Mouse (Mus musculus): Measurements from ENCODE around the gene Efs. TPM values are rescaled to one million over a fixed set of nuclear protein-coding genes. Genes with fewer than 3 reads are reported as not detected.

The Efs gene
- polyA plus RNA-seq, 1 experiment = 0.04 TPM

DNA sequence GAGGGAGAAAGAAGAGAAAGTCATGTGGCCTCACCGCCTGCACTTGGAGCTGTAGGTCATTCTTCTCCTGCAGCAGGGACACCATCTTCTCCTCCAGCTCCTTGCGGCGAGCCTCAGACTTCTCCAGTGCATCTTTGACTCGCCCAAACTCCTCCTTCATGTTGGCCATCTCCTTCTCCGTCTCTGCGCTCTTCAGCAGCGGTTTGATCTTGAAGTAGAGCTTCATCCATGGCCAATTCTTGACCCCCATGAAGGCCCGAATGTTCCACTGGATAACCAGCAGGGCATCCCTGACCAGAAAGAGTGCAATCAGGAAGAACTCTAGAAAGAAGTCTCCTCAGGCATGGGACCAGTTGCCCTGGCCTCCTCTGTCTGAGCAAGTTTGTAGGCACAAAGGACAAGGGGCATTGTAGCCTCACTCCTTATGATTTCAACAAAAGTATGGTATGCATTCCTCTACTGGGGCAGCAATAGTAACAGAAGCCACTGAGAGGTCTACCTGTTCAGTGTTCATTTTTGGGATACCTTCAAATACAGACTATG, 27.8 kb upstream of the Efs start:
- no peak for TF ChIP-seq GATA1 (IDR thresholded peaks at IDR 0.05; ENCODE audit: low read length)

DNA sequence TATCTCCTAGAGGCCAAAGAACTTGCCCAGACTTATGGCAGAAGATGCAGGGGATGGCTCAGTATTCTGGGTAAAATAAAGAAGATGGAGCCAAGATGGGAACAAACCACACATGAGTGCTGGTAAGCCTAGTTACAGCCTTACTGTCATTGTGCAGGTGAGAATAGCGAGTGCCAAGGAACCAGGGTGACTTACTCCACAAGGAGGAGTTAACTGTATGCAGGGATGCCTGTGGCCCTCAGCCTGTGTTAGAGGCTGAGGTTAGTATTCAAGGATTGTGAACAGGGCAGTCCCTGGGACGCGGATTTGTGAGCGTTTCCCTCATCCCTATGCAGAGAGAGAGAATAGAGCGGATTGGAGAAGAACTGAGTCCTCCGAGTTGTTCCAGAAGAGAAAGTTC, 25.7 kb upstream of the Efs start:
- TF ChIP-seq GATA1 (IDR thresholded peaks at IDR 0.05; ENCODE audit: low read length) = no peak

DNA sequence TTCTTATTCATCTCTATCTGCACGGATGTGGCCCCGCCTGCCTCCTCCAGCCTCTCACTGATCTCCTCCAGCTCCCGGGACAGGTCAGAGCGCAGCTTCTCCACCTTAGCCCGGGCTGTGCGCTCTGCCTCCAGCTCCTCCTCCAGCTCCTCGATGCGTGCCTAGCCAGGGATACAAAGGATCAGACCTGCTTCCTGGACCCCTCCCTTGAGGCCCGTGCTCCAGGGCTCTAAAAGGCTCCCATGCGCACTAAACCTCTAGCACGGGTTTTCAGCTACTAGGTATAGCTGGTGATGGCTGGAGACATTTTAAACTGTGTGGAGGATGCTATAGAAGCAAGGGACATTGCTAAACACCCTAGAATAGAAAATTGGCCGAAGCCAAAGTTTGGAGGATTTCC, 24.6 kb upstream of the Efs start:
- TF ChIP-seq GATA1 (IDR thresholded peaks at IDR 0.05; ENCODE audit: low read length) = no peak

DNA sequence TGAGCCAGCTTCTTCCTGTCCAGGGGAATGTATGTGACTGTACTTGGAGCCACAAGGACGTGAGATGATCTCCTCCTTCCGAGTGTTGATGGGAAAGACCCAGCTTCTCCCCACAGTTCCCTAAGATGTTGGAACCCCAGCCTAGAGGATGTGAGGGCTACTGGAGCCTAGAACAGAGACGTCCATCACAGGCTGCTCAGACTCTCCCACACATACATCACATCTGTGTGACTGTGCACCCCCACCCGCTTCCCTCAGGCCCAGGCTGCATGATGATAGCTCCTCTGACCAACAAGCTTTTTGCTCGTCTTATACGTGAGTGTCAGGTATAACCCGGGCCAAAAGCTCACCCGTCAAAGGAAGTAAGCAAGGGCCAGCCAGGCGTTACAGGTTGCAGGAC, 22.9 kb upstream of the Efs start:
- no peak for TF ChIP-seq GATA1 (IDR thresholded peaks at IDR 0.05; ENCODE audit: low read length)

DNA sequence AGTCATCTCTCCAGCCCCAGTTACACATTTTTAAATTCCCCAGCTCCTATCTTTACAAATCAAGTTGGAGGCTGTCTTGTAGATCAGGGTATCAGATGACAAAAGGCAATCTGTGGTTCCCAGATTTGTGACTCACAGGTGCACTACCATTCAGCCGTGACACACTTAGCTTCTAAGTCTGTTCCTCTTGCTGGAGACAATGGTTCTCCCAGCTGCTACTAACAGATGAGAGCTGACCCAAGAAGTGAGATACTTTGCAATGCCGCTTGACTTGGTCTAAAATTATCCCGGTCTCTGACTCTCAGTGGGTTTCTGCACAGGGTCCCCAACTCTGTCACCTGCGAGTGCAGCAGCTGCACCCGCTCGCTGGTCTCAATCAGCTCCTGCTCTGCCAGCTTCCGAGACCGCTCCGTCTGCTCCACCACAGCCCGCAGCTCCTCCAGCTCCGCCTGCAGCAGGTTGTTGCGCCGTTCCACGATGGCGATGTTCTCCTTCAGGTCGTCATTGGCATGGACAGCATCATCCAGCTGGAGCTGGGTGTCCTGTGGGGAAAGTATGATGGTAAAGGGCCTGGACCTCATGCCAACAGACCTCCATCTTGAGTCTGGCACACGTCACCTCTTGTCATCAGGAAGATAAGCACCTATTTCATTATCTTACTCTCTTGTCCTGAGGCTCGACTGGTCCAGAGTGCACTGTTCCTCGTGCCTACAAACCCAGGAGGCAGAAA, 20.2 kb upstream of the Efs start:
- no peak for TF ChIP-seq GATA1 (IDR thresholded peaks at IDR 0.05; ENCODE audit: low read length)

DNA sequence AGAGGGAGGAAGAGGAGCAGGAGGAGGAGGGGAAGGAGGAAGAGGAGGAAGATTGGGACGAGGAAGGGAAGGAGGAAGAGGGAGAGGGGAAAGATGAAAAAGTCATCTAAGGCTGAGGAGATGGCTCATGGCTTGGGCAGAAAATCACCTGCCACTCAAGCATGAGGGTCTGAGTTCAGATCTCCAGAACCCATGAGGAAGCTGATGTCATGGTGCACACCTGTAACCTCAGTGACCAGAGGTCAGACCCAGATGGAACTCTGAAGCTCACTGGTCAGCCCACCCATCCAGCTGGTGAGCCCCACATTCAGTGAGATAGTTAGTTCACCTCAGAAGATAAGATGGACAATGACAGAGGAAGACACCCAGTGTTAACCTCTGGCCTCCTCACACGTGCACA, 19.0 kb upstream of the Efs start:
- TF ChIP-seq GATA1 (IDR thresholded peaks at IDR 0.05; ENCODE audit: low read length) = no peak

DNA sequence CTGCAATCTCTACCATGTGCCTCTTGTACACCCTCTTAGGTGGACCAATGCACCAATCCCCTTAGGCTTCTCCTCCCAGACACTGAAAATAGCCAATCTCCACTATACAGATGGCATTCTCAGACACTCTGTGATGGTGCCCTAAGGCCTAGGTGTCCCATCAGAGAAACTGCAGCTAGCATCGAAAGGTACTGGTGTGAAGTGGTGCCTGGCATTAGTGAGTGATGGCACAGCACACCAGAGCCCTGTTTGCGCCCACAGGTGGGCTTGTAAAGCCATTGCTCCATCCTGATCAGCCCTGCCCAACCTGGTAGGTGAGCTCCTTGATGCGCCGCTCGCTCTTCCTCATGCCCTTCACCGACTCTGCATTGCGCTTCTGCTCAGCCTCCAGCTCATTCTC, 18.0 kb upstream of the Efs start:
- TF ChIP-seq GATA1 (IDR thresholded peaks at IDR 0.05; ENCODE audit: low read length) = no peak

DNA sequence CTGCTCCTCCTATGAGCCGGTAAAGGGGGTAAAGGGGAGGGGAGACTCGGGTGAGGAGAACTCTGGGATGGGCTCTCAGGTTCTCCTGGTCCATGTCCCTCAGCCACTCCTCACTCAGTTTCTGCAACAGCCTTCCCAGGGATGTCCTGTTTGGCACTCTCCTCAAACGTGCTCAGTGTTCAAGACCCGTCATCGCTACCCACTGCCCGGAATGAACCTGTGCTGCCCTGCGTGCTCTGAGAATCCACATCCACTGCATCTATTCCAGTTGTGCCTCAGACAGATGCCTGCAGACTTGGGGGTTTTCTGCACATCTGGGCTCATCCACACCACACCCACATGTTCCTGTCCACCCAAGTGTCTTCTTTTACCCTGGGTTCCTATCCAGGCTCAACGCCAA, 16.6 kb upstream of the Efs start:
- TF ChIP-seq GATA1 (IDR thresholded peaks at IDR 0.05; ENCODE audit: low read length) = no peak

DNA sequence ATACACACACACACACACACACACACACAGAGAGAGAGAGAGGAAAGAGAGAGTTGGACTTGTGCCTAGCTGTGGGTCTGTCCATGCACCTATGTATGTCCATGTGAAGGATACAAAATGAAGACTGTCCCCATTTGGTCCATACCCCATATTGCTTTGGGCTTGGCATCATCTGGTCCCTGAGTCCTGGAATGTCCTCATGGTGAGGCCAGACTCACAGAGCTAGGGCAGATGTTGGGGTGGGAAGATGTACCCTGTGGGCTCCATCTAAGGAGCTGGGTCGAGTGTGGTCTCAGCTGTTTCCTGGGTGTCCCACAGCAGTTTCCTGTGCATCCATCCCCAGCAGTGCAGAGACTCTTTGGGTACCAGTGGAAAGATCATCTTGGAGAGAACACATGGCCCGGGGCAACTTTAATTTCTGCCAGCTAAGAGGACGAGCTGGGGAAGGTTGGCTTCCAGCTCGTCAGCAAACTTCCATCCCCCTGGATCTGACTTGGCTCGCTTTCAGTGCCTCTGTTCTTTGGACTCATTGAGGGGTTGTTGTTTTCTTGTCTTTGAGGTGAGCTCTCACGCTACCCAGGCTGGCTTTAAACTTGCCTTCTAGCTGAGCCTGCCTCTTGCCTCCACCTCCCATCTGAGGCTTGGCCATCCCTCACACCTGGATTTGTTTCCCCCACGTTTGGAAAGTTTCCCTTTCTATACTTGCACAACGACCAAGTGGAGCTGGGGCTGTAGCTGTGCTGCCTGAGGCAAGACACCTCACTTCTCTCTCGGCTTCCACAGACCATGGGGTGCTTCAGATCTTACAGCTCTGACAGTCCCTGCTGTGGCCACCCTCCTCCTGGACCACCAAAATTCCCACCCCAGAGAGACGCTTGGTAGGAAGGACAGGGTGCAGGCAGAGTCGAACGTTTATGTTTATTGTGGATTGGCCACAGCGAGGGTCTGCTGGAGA, 15.4 kb upstream of the Efs start:
- TF ChIP-seq GATA1 (IDR thresholded peaks at IDR 0.05; ENCODE audit: low read length) = no peak

DNA sequence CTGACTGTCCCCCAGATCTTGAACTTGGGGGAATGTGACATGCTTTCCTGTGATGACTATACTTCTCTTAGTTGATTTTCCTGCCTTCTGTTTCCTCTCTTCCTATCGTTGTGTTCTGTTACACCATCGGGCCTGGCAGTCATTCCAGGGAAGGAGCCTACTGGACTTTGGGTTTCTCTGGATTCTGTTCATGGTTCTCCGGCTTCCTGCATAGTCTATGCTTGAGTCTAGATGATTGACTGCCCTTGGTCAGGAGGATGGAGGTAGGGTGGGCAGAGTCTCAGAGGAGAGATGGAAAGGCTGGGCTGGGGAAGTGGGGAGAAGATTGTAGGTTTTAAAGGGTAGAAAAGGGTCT, 14.2 kb upstream of the Efs start:
- no peak for TF ChIP-seq GATA1 (IDR thresholded peaks at IDR 0.05; ENCODE audit: low read length)

DNA sequence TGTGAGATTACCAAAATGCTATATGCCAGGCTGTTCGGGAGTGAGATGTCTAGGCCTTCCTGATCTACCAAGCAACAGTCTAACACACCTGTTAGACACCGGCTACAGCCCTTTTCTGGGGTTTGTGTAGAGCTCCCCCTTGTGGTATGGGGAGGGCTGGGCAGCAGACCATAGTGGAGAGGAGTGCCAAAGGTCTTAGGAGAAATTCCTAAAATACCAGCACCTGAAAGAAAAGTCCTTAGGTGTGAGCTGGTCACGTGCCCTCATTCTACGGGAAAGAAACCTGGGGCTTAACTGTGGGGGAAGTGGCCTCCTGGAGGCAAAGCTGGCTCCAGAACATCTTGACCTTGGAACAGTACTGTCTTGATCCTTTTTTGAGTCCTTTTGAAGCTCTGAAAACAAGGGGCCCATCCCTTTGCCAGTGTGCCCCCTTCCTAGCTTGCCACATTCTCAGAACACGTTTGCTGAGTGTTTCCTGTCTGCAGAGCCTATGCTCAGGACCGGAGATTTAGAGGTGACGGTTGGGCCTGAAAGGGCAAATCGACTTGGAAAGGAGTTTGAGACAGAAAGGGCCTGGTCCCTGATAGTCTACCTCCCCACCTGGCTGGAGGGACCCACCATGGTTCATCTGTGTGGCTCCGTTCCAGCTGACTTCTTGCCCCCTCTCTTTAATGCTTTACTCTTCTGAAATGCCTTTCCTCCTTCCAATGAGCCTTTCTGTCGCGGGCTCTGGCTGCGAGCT, 13.7 kb upstream of the Efs start:
- no peak for TF ChIP-seq GATA1 (IDR thresholded peaks at IDR 0.05; ENCODE audit: low read length)

DNA sequence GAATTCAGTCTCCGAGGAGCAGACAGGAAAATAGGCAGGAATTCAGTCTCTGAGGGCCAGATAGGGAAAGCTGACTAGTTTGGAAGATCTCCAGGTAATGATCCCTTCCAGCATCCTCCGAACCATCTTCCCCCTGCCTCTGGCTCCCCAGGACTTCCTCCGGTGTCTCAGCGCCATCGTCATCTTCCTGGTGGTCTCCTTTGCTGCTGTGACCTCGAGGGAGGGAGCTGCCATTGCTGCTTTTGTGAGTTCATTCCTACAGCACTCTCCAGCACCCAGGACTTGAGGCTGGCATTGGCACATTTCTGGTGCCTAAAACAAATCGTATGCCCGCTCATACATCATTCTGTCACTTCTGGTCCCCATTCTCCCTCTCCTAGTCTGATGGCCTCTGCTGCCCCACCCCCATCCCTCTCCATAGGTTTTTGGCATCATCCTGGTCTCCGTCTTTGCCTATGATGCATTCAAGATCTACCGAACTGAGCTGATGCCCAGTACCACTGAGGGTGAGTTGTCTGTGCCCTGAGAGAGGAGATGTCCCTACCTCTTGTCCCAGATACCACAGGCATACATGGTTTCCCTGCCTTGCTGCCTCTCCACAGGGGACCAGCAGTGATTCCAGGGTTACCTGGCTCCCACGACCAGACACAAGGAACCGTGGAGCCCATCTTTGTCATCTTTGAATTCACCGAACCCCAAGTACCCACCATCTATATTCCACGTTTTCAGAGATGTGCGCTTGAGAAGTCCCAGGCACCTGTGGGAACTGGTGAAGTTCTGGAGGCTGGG, 12.7 kb upstream of the Efs start:
- TF ChIP-seq GATA1 (IDR thresholded peaks at IDR 0.05; ENCODE audit: low read length) = no peak

DNA sequence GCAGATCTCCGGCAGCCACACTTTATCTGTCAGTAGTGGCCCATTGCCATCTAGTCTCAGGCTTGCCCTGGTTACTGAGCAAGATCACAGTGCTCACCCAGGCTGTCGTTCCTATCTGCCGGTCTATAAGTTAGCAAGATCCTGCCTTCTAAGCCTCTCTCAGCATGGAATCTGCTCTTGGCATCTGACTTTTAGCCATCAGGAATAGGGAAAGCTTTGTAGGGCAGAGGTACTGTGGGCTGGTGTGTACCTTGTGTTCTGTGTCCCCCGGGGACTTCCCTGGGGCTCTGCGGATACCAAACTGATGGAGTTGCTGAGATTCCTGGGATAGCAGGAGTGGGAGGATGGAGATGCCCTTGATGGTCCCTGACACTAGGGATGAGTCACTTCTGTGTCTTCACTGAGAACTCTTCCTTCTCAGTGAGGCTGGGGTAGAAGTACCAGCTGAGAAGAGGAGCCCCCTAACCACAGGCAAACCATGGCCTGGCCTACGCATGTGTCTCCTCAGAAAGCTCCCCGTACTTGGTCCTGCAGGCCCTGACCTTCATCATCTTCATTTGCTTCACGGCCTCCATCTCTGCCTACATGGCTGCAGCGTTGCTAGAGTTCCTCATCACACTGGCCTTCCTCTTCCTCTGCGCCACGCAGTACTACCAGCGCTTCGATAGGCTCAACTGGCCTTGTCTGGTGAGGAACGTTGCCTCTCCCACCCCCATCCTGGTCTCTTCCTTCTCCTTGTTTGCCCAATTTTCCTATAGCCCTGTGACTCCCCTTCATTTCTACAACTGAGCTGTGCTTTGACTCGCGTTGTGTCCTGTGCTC, 11.6 kb upstream of the Efs start:
- TF ChIP-seq GATA1 (IDR thresholded peaks at IDR 0.05; ENCODE audit: low read length) = no peak

DNA sequence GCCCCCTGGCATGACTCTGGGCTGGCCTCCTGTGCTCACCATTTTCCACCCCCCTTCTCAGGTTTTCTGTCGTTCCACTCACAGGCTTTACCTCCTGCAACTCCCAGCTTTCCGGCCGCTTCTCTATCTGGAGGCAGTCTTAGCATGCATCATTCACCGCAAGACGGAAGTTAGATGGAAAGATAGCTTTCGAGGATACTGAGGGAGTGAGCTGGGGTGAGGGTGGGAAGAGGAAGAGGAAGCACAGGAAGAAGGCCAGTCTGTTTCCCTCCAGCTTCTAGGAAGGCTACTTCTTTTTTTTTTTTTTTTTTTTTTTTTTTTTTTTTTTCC, 10.9 kb upstream of the Efs start:
- no peak for TF ChIP-seq GATA1 (IDR thresholded peaks at IDR 0.05; ENCODE audit: low read length)
